Mouse (Mus musculus): ENCODE measurements around the gene Lmtk2. TPM values are rescaled to one million over a fixed set of nuclear protein-coding genes. Genes with fewer than 3 reads are reported as not detected.

The Lmtk2 gene
- polyA plus RNA-seq, 1 experiment from 2014 or later: 3.5 TPM

DNA sequence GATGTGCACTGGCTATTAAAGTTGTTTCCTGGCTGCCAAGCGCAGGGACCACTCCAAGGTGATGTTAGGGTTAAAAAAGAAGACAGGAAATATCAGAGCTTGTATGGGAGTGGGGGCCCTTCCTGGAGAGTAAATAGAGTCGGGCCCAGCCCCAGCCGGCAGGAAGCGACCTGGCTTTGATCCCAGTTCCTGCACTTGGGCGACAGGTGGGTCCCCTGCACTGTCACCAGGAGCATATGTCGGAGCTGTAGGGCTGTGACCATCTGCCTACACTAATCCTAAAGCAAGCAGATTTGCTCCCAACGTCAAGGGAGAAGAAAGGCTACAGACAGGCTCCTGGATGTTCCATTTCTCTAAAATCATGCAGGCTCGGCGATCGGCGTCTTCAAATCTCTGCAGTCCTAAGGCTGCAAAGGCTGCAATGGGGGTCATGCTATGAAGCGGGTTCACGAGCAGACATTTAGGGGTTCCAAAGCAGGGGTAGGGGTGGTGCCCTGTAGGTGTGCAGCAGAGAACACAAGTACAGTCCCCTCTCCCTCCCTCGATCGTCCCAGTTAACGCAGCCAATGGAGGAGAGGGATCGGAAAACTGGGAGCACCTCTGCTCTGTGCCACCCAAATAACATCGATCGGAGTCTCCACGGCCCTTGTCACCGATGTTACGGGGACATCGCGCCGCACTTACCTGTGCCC is 122.7 kb downstream of the Lmtk2 start:
- WGBS: 2% methylated on average over 23 of the region's 25 CpGs
- peak overlapping the region; percentile 71 for H3K4me2 ChIP-seq (ENCODE audit: low read depth, low read length)
- H3K36me3 ChIP-seq (ENCODE audit: control insufficient read depth, insufficient read depth): no peaks in the 10 kb centered on the region
- peaks cover 20% of the 10 kb centered on the region for H3K4me1 ChIP-seq (ENCODE audit: control insufficient read depth, insufficient read depth, low read length)
- peak overlapping the region; percentile 56 for H3K27ac ChIP-seq (ENCODE audit: low read length)
- ATAC-seq (replicated peaks; ENCODE audit: extremely low read depth, insufficient read depth, low FRiP score): peak; percentile 41; the same call in 1 of the 2 replicates
- no peaks in the 10 kb centered on the region for H3K9me3 ChIP-seq (replicated peaks; ENCODE audit: control insufficient read depth, low read length)
- peak overlapping the region; percentile 91 for H3K4me3 ChIP-seq (ENCODE audit: low read length)
- H3K9ac ChIP-seq (ENCODE audit: low read length): peak overlapping the region; percentile 89
- H3K27me3 ChIP-seq (ENCODE audit: control insufficient read depth, insufficient read depth, low read length): no peaks in the 10 kb centered on the region

DNA sequence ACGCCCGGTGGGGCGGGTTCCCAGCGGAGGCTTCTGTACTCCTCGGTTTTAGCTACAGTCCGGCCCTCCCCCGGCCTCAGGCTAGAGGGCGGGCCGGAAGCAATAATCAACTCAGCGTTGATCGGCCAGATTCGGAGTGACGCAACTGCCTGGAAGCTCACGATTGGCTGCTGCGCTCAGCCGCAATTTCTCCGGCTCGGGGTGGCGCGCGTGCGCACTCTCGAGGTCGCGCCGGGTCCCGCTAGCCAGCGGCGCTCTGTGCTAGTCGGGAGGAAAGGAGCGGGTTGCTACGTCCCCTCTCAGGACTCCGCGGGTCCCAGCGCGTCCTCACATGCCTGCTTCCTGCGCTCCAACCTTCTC is 123.2 kb downstream of the Lmtk2 start, which contains the start of gene Tecpr1:
Gene Tecpr1 (minus strand): TSS at position 113 of the 360 bp plus-strand sequence.
- Histone ChIP-seq H3K4me1 (ENCODE audit: control insufficient read depth, insufficient read depth, low read length) (peaks cover 20% of the 10 kb centered on the region), H3K27ac (ENCODE audit: low read length) (peak within 1 kb of the TSS; percentile 86), H3K9ac (ENCODE audit: low read length) (peak within 1 kb of the TSS; percentile 89), H3K27me3 (ENCODE audit: control insufficient read depth, insufficient read depth, low read length) (no peaks in the 10 kb centered on the region), H3K9me3 (replicated peaks; ENCODE audit: control insufficient read depth, low read length) (no peaks in the 10 kb centered on the region), H3K36me3 (ENCODE audit: control insufficient read depth, insufficient read depth) (no peaks in the 10 kb centered on the region), H3K4me2 (ENCODE audit: low read depth, low read length) (peak within 1 kb of the TSS; percentile 71), H3K4me3 (ENCODE audit: low read length) (peak within 1 kb of the TSS; percentile 91)
- WGBS: under 1% methylated on average over 37 of the region's 37 CpGs
- peak; percentile 96 for ATAC-seq (replicated peaks; ENCODE audit: extremely low read depth, insufficient read depth, low FRiP score)

DNA sequence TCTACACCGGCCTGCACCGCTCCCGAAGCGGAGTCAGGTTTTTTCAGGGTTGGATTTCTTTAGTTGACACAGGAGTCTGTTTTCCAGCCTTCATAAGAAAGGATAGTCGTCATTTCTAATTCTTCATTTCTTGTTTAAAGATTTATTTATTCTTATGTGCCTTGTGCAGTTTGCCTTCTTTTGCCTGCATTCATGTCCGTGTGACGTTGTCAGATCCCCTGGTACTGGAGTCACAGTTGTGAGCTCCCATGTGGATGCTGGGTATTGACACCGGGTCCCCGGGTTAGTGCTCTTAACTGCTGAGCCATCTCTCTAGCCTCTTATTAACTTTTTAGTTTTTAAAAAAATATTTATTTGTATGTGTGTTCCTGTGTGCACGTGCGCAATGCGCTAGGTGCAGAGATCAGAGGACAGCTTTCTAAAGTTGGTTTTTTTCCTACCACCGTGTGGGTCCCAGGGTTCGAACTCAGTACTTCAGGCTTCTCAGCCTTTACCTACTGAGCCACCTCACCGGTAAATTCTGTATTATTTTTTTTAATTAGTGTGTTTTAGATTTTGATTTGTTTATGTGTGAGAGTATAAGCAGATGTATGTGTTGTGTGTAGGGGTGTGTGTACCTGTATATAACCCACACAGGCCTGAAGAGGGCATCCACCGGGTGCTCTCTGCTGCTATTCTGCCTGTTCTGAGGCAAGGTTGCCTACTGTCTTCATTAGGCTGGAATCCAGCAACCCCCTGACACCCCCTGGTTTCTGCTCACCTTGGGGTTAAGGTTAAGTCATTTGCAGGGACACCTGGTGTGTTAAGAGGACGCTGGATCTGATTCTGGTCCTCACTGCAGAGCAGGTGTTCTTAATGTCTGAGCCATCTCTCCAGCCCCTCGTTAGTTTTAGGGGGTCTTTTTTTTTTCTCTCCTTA is 123.9 kb downstream of the Lmtk2 start:
- ATAC-seq (replicated peaks; ENCODE audit: extremely low read depth, insufficient read depth, low FRiP score): no peak
- H3K9me3 ChIP-seq (replicated peaks; ENCODE audit: control insufficient read depth, low read length): no peaks in the 10 kb centered on the region
- H3K27me3 ChIP-seq (ENCODE audit: control insufficient read depth, insufficient read depth, low read length): no peaks in the 10 kb centered on the region
- peaks cover 20% of the 10 kb centered on the region for H3K4me1 ChIP-seq (ENCODE audit: control insufficient read depth, insufficient read depth, low read length)
- 25% methylated on average over 18 of the region's 18 CpGs for WGBS
- no peaks in the 10 kb centered on the region for H3K36me3 ChIP-seq (ENCODE audit: control insufficient read depth, insufficient read depth)
- peak overlapping the region; percentile 86 for H3K27ac ChIP-seq (ENCODE audit: low read length)
- H3K4me3 ChIP-seq (ENCODE audit: low read length): peak overlapping the region; percentile 91
- peak overlapping the region; percentile 89 for H3K9ac ChIP-seq (ENCODE audit: low read length)
- peak overlapping the region; percentile 71 for H3K4me2 ChIP-seq (ENCODE audit: low read depth, low read length)

DNA sequence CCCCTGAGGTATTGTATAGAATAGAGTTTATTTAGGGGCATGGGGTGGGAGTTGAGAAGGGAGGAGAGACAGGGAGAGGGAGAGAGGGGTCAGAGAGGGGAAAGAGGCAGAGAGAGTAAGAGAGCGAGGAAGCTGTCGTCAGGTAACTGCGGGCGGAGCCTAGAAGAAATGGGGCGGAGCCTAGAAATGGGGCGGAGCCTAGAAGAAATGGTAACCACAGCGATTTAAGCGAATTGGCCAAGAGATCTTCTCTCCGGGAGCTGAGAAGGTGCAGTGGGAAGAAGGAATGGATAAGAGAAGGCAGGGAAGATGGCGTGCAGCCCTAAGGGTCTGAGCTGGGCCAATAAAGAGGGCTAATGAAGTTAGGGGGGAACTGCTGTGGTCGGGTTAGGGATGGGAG is 126.0 kb downstream of the Lmtk2 start:
- H3K27me3 ChIP-seq (ENCODE audit: control insufficient read depth, insufficient read depth, low read length): no peaks in the 10 kb centered on the region
- H3K4me3 ChIP-seq (ENCODE audit: low read length): no peak overlapping the region
- 24% methylated on average over 11 of the region's 11 CpGs for WGBS
- peaks cover 19% of the 10 kb centered on the region for H3K4me1 ChIP-seq (ENCODE audit: control insufficient read depth, insufficient read depth, low read length)
- no peak for ATAC-seq (replicated peaks; ENCODE audit: extremely low read depth, insufficient read depth, low FRiP score)
- H3K9me3 ChIP-seq (replicated peaks; ENCODE audit: control insufficient read depth, low read length): peaks cover 4% of the 10 kb centered on the region
- H3K36me3 ChIP-seq (ENCODE audit: control insufficient read depth, insufficient read depth): no peaks in the 10 kb centered on the region
- no peak overlapping the region for H3K4me2 ChIP-seq (ENCODE audit: low read depth, low read length)
- H3K9ac ChIP-seq (ENCODE audit: low read length): no peak overlapping the region
- H3K27ac ChIP-seq (ENCODE audit: low read length): no peak overlapping the region

DNA sequence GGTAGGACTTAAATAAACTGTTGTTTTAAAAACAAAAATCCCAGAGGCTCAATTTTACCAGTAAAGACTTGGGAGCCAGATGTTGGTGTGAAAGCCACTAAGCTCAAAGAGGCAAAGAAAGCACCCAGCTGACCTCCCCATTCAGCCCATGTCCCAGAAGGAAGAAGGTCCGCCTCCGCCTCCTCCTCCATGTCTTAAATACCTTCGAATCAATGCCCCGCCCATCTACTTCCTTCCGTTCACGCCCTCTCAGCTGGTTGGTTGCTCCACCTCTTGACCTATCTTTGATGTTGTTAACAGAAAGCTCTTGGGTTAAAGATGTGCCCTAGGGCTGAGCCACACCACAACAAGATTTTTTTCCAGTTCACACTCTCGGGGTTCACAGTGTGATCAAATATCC is 130.0 kb downstream of the Lmtk2 start:
- no peaks in the 10 kb centered on the region for H3K27me3 ChIP-seq (ENCODE audit: control insufficient read depth, insufficient read depth, low read length)
- H3K4me2 ChIP-seq (ENCODE audit: low read depth, low read length): no peak overlapping the region
- WGBS: 88% methylated on average over 7 of the region's 7 CpGs
- no peaks in the 10 kb centered on the region for H3K4me1 ChIP-seq (ENCODE audit: control insufficient read depth, insufficient read depth, low read length)
- no peaks in the 10 kb centered on the region for H3K36me3 ChIP-seq (ENCODE audit: control insufficient read depth, insufficient read depth)
- H3K9ac ChIP-seq (ENCODE audit: low read length): no peak overlapping the region
- H3K27ac ChIP-seq (ENCODE audit: low read length): no peak overlapping the region
- no peak for ATAC-seq (replicated peaks; ENCODE audit: extremely low read depth, insufficient read depth, low FRiP score)
- peaks cover 4% of the 10 kb centered on the region for H3K9me3 ChIP-seq (replicated peaks; ENCODE audit: control insufficient read depth, low read length)
- H3K4me3 ChIP-seq (ENCODE audit: low read length): no peak overlapping the region

DNA sequence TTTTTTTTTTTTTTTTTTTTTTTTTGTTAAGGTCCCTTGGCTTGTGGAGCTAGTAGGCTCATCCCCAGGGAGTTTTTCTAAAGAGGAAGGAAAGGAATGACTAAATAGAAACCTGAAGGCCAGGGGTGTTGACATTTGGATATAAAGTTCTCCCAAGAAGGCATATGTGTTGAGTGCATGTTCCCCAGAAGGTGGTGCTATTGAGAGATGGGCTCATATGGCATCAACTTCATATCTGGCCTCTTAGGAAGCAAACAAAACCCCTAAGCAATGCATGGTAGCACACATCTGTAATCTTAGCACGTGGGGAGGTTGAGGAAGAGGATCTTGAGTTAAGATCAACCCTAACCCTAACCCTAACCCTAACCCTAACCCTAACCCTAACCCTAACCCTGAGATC is 131.2 kb downstream of the Lmtk2 start:
- no peaks in the 10 kb centered on the region for H3K36me3 ChIP-seq (ENCODE audit: control insufficient read depth, insufficient read depth)
- no peak for ATAC-seq (replicated peaks; ENCODE audit: extremely low read depth, insufficient read depth, low FRiP score)
- H3K9me3 ChIP-seq (replicated peaks; ENCODE audit: control insufficient read depth, low read length): peaks cover 4% of the 10 kb centered on the region
- H3K4me2 ChIP-seq (ENCODE audit: low read depth, low read length): no peak overlapping the region
- no peak overlapping the region for H3K4me3 ChIP-seq (ENCODE audit: low read length)
- WGBS: 63% methylated on average over 1 of the region's 1 CpGs
- no peak overlapping the region for H3K27ac ChIP-seq (ENCODE audit: low read length)
- no peaks in the 10 kb centered on the region for H3K4me1 ChIP-seq (ENCODE audit: control insufficient read depth, insufficient read depth, low read length)
- no peak overlapping the region for H3K9ac ChIP-seq (ENCODE audit: low read length)
- no peaks in the 10 kb centered on the region for H3K27me3 ChIP-seq (ENCODE audit: control insufficient read depth, insufficient read depth, low read length)

DNA sequence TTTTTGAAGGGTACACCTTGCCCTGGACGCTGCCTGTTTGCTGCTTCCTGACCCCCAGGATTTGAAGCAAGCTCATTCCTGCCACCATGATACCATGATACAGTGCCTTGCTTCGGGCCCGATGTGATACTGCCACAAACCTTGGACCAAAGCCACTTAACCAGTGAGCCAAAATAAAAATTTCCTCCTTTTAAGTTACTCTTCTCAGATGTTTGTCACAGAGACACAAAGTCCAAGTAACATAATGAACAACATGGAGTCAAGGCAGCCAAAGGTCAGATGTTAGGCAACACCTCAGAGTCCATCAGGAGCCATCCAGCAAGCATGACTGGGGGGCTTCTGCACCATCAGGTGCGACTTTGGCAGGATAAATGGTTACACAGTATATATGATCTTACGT is 132.3 kb downstream of the Lmtk2 start:
- Histone ChIP-seq H3K4me3 (ENCODE audit: low read length) (no peak overlapping the region), H3K27me3 (ENCODE audit: control insufficient read depth, insufficient read depth, low read length) (no peaks in the 10 kb centered on the region), H3K27ac (ENCODE audit: low read length) (no peak overlapping the region), H3K4me2 (ENCODE audit: low read depth, low read length) (no peak overlapping the region), H3K36me3 (ENCODE audit: control insufficient read depth, insufficient read depth) (no peaks in the 10 kb centered on the region), H3K9ac (ENCODE audit: low read length) (no peak overlapping the region), H3K4me1 (ENCODE audit: control insufficient read depth, insufficient read depth, low read length) (no peaks in the 10 kb centered on the region), H3K9me3 (replicated peaks; ENCODE audit: control insufficient read depth, low read length) (peaks cover 4% of the 10 kb centered on the region)
- WGBS: 83% methylated on average over 5 of the region's 5 CpGs
- ATAC-seq (replicated peaks; ENCODE audit: extremely low read depth, insufficient read depth, low FRiP score): no peak

DNA sequence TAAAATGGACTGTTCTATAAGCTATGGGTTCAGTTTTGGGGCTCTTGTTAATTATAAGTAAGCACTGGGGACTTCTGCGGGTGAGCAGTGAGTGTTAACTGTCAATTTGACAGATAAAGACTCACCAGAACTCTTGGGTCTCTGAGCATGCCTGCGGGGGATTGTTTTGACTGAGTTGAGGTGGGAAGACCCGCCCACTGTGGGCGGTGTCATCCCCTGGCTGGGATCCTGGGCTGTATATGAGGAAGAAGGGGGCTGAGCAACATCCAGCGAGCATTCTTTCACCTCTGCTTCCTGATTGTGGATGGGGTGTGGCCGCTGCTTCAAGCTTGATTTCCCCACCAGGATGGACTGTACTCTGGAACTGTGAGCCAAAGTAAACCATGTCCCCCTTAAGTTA is 134.0 kb downstream of the Lmtk2 start:
- ATAC-seq (replicated peaks; ENCODE audit: extremely low read depth, insufficient read depth, low FRiP score): no peak
- Histone ChIP-seq H3K4me3 (ENCODE audit: low read length) (no peak overlapping the region), H3K4me1 (ENCODE audit: control insufficient read depth, insufficient read depth, low read length) (no peaks in the 10 kb centered on the region), H3K4me2 (ENCODE audit: low read depth, low read length) (no peak overlapping the region), H3K27ac (ENCODE audit: low read length) (no peak overlapping the region), H3K9me3 (replicated peaks; ENCODE audit: control insufficient read depth, low read length) (peaks cover 4% of the 10 kb centered on the region), H3K36me3 (ENCODE audit: control insufficient read depth, insufficient read depth) (no peaks in the 10 kb centered on the region), H3K9ac (ENCODE audit: low read length) (no peak overlapping the region), H3K27me3 (ENCODE audit: control insufficient read depth, insufficient read depth, low read length) (no peaks in the 10 kb centered on the region)
- WGBS: 71% methylated on average over 6 of the region's 6 CpGs

DNA sequence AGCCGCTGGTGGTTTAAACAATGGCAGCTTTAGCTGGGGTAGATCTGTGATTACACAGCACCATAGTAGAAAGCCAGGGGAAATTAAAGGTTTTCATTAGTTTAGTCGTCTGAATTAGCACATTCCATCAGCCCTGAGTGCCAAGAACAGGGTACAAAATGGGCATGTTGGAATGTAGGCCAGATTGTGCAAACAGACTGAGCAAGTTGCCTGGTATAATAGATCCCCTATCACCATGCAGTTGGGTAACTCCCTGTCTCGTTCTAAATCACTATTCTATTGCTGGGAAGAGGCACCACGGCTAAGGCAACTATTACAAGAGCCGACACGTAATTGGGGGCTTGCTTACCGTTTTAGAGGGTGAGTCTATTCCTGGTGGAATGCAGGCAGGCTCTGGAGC is 134.5 kb downstream of the Lmtk2 start:
- Histone ChIP-seq H3K4me3 (ENCODE audit: low read length) (no peak overlapping the region), H3K27ac (ENCODE audit: low read length) (no peak overlapping the region), H3K27me3 (ENCODE audit: control insufficient read depth, insufficient read depth, low read length) (no peaks in the 10 kb centered on the region), H3K9me3 (replicated peaks; ENCODE audit: control insufficient read depth, low read length) (peaks cover 4% of the 10 kb centered on the region), H3K9ac (ENCODE audit: low read length) (no peak overlapping the region), H3K4me2 (ENCODE audit: low read depth, low read length) (no peak overlapping the region), H3K36me3 (ENCODE audit: control insufficient read depth, insufficient read depth) (no peaks in the 10 kb centered on the region), H3K4me1 (ENCODE audit: control insufficient read depth, insufficient read depth, low read length) (no peaks in the 10 kb centered on the region)
- 80% methylated on average over 7 of the region's 7 CpGs for WGBS
- ATAC-seq (replicated peaks; ENCODE audit: extremely low read depth, insufficient read depth, low FRiP score): no peak
